Mouse (Mus musculus): ENCODE data around the gene Gm20696. TPM values are rescaled to one million over a fixed set of nuclear protein-coding genes. Genes with fewer than 3 reads are reported as not detected.

Gm20696 gene
- polyA plus RNA-seq, 1 experiment from 2014 or later = 3.2 TPM

DNA sequence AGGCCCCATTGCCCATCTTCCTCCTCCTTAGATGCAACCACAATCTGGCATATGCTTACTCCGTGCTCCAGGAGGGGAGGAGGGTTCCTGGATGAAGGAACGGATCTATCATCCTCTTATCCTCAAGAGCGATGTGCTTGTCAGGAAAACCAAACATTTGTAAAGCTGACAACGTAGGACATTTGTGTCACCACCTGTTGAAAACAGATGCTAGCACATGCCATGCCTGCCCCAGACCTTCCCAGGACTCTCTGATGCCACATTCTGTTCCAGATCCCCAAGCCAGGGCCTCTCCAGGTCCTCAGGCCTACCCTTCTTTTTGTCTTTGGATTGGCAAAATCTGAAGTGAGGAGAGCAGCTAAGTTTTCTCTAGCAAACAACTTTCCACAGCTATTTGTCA, 257.7 kb downstream of the Gm20696 start:
- Histone ChIP-seq H3K27me3 (replicated peaks) (no peaks in the 10 kb centered on the region), H3K9ac (no peak overlapping the region), H3K27ac (no peak overlapping the region), H3K9me3 (no peaks in the 10 kb centered on the region), H3K4me2 (replicated peaks) (no peak overlapping the region), H3K4me1 (peaks cover 3% of the 10 kb centered on the region; the same call in 1 of the 2 replicates), H3K4me3 (no peak overlapping the region), H3K36me3 (no peaks in the 10 kb centered on the region)
- WGBS = 82% methylated on average over 4 of the region's 4 CpGs
- no peak for ATAC-seq (ENCODE audit: low FRiP score, low read depth)

DNA sequence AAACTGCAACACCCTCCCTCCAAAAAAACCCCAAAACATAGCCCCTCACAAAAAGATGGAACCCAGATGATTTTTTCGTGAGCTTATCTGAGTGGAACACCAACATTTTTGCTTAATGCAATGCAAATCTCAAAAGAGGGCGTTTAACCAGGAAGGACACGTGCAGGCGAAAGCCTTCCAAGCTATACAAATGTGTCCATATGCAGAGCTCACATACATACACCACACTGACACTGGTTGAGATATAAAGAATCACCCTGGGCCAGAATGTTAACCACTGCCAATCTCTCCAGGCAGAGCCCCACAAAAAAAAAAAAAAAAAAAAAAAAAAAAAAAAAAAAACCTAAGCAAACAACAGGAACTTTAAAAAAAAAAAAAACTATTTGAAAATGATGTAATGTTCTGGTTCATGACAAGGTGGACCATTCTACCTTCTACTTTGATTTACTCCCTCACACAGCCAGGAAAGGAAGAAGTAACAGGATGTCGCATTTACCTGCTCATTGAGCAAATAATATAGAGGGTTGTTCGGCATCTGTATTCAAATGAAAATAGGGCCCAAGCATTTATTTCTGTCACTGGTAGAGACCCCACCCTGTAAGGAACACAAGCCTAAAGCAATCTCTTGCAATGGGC, 262.7 kb downstream of the Gm20696 start:
- ATAC-seq (ENCODE audit: low FRiP score, low read depth) = no peak
- no peaks in the 10 kb centered on the region for H3K9me3 ChIP-seq
- no peak overlapping the region for H3K27ac ChIP-seq
- H3K27me3 ChIP-seq (replicated peaks) = no peaks in the 10 kb centered on the region
- H3K4me1 ChIP-seq = peaks cover 10% of the 10 kb centered on the region
- H3K9ac ChIP-seq = no peak overlapping the region
- H3K36me3 ChIP-seq = no peaks in the 10 kb centered on the region
- no peak overlapping the region for H3K4me2 ChIP-seq (replicated peaks)
- WGBS = 92% methylated on average over 6 of the region's 6 CpGs
- no peak overlapping the region for H3K4me3 ChIP-seq

DNA sequence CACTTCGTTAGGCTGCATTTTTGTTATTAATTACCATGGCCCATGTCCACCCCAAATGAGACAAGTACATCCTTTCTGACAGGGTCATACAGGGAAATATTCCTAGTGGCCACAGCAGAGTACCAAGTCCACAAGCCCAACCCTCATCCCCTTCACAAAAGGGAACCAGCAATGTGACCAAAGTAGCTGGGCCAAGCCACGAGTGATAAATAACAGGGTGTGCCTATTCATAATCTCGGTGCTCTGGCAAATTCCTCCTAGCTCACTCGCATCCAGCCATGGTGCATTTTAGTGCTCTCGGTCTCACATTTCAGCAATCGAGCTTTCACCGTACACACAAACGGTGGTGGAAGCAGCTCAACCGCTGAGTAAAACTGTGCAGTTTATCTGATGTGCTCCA, 263.7 kb downstream of the Gm20696 start:
- no peak overlapping the region for H3K9ac ChIP-seq
- H3K27me3 ChIP-seq (replicated peaks) = no peaks in the 10 kb centered on the region
- H3K9me3 ChIP-seq = no peaks in the 10 kb centered on the region
- WGBS = 72% methylated on average over 9 of the region's 9 CpGs
- no peak for ATAC-seq (ENCODE audit: low FRiP score, low read depth)
- peaks cover 10% of the 10 kb centered on the region for H3K4me1 ChIP-seq
- H3K27ac ChIP-seq = no peak overlapping the region
- H3K4me2 ChIP-seq (replicated peaks) = no peak overlapping the region
- H3K4me3 ChIP-seq = no peak overlapping the region
- no peaks in the 10 kb centered on the region for H3K36me3 ChIP-seq

DNA sequence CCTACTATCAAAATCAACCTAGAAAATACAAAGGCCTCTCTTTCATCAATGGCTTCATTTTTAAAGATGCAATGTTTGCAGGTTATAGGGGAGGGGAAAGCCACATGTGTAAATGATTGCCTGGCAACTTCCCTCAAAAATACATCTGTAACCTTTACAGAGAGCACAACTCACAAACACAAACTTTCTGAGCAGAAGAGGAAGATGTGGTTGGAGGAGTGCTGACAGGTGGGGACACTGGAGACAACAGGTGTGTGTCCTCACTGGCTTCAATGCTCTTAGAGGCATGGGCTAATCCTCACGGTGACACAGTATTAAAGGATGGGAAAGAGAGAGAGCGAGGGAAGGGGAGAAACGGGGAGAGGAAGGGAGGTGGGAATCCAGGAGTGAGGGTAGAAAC, 264.2 kb downstream of the Gm20696 start:
- Histone ChIP-seq H3K36me3 (no peaks in the 10 kb centered on the region), H3K4me3 (no peak overlapping the region), H3K9me3 (no peaks in the 10 kb centered on the region), H3K4me1 (peaks cover 10% of the 10 kb centered on the region), H3K27me3 (replicated peaks) (no peaks in the 10 kb centered on the region), H3K9ac (no peak overlapping the region), H3K4me2 (replicated peaks) (no peak overlapping the region), H3K27ac (no peak overlapping the region)
- no peak for ATAC-seq (ENCODE audit: low FRiP score, low read depth)
- 75% methylated on average over 3 of the region's 3 CpGs for WGBS

DNA sequence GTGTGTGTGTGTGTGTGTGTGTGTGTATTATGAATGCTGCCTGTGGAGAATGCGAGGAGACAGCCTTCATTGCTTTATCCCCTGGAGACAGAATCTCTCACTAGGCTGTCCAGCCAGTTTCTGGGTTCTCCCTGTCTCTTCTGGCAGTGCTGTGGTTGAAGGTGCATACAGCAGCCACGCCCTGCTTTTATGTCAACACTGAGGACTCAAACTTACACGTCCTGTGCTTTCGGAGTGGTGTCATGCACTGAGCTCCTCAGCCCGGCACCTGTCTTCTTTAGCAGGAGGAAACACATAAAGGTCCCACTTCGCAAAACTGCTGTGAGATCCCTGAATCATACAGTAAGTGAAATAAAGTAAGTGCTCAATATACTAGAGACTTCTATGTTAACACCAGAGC, 264.8 kb downstream of the Gm20696 start:
- no peak for ATAC-seq (ENCODE audit: low FRiP score, low read depth)
- Histone ChIP-seq H3K9ac (no peak overlapping the region), H3K4me2 (replicated peaks) (no peak overlapping the region), H3K4me1 (peaks cover 10% of the 10 kb centered on the region), H3K27ac (no peak overlapping the region), H3K27me3 (replicated peaks) (no peaks in the 10 kb centered on the region), H3K4me3 (no peak overlapping the region), H3K36me3 (no peaks in the 10 kb centered on the region), H3K9me3 (no peaks in the 10 kb centered on the region)
- 78% methylated on average over 6 of the region's 6 CpGs for WGBS

DNA sequence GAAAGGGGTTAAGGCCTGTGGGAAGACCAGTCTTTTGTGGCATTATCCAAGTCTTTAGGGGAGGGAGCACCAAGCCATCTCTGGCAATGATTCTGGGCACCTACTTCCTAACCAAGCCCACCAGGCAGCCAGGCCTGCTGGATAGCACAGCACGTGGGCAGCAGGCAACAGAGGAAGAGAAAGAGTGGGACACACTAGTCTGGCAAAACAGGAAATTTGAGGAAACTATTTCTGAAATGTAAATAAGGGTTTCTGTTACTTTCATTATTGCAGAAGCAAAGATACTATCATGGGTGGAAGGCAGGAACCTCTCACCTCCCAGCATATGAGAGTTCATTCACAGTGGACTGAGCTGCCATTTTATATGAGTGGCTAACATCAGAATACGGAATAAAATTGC, 265.4 kb downstream of the Gm20696 start:
- Histone ChIP-seq H3K27me3 (replicated peaks) (no peaks in the 10 kb centered on the region), H3K36me3 (no peaks in the 10 kb centered on the region), H3K4me3 (no peak overlapping the region), H3K9ac (no peak overlapping the region), H3K27ac (no peak overlapping the region), H3K4me1 (peaks cover 10% of the 10 kb centered on the region), H3K4me2 (replicated peaks) (no peak overlapping the region), H3K9me3 (no peaks in the 10 kb centered on the region)
- WGBS = 32% methylated on average over 2 of the region's 2 CpGs
- ATAC-seq (ENCODE audit: low FRiP score, low read depth) = no peak; the same call in 1 of the 2 replicates

DNA sequence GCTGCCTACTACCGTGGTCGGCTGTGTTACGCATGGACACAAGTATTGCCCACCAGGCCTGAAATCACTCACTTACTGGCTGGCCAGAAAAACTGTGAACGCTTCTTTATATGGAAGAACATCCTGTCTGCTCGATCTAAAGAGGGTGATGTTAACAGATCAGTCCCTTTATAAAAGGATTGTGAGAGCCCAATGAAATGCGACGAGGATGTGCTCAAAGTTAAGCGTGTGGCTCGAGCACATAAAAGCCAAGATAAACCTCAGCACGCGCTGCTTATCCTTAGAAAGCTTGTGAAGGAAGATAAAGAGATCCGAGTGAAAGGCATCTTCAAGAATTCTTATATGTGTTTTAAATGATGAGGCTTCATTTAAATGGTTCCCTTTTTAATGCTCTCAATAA, 270.9 kb downstream of the Gm20696 start:
- H3K27ac ChIP-seq = no peak overlapping the region
- no peak overlapping the region for H3K9ac ChIP-seq
- H3K4me1 ChIP-seq = no peaks in the 10 kb centered on the region; the same call in 1 of the 2 replicates
- H3K9me3 ChIP-seq = no peaks in the 10 kb centered on the region
- H3K36me3 ChIP-seq = no peaks in the 10 kb centered on the region
- H3K27me3 ChIP-seq (replicated peaks) = no peaks in the 10 kb centered on the region
- no peak overlapping the region for H3K4me3 ChIP-seq
- H3K4me2 ChIP-seq (replicated peaks) = no peak overlapping the region
- 74% methylated on average over 12 of the region's 12 CpGs for WGBS
- ATAC-seq (ENCODE audit: low FRiP score, low read depth) = no peak

DNA sequence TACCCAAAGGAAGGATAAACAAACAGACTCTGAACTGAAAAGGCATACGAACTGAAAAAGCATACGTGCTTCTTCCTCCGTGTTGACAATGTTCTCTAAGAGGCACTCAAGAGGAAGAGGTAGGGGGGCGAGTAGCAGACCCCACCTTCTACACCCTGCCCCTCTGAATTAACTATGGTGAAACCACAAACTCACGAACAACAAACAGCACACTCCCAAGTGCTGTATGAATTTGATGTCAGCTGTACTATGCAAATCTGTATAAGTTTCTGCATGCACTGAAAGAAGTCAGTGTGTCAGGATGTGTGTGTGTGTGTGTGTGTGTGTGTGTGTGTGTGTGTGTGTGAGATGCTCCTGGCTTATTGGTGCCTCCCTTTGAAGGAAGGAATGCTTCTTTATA, 271.8 kb downstream of the Gm20696 start:
- no peak overlapping the region for H3K9ac ChIP-seq
- 74% methylated on average over 5 of the region's 5 CpGs for WGBS

DNA sequence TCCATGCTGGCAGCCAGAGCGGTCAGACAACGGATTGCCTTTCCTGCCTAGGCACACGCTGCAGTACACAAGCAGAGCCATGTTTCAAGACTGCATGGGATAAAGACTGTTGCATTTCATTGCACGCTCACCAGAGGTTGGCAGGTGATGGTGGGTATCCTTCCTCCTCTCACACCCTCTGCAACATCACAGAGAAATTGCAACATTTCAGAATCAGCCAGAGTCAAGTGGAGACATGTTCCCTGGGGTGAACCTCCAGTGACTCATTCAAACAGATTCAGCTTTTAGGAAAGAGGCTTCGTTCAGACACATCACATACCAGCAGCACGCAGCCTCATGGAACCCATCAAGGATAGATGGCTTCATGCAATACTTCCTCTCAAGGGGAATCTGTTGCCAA, 274.1 kb downstream of the Gm20696 start:
- no peak for ATAC-seq (ENCODE audit: low FRiP score, low read depth)
- Histone ChIP-seq H3K9me3 (no peaks in the 10 kb centered on the region), H3K4me1 (no peaks in the 10 kb centered on the region; the same call in 1 of the 2 replicates), H3K9ac (no peak overlapping the region), H3K4me3 (no peak overlapping the region), H3K36me3 (no peaks in the 10 kb centered on the region), H3K27ac (no peak overlapping the region), H3K4me2 (replicated peaks) (no peak overlapping the region), H3K27me3 (replicated peaks) (no peaks in the 10 kb centered on the region)
- WGBS = 95% methylated on average over 6 of the region's 6 CpGs

More for the DNA sequence above, 271.8 kb downstream of the Gm20696 start:
- Histone ChIP-seq H3K9me3 (no peaks in the 10 kb centered on the region), H3K4me2 (replicated peaks) (no peak overlapping the region), H3K27me3 (replicated peaks) (no peaks in the 10 kb centered on the region), H3K27ac (no peak overlapping the region), H3K36me3 (no peaks in the 10 kb centered on the region), H3K4me3 (no peak overlapping the region), H3K4me1 (no peaks in the 10 kb centered on the region; the same call in 1 of the 2 replicates)
- ATAC-seq (ENCODE audit: low FRiP score, low read depth) = no peak

DNA sequence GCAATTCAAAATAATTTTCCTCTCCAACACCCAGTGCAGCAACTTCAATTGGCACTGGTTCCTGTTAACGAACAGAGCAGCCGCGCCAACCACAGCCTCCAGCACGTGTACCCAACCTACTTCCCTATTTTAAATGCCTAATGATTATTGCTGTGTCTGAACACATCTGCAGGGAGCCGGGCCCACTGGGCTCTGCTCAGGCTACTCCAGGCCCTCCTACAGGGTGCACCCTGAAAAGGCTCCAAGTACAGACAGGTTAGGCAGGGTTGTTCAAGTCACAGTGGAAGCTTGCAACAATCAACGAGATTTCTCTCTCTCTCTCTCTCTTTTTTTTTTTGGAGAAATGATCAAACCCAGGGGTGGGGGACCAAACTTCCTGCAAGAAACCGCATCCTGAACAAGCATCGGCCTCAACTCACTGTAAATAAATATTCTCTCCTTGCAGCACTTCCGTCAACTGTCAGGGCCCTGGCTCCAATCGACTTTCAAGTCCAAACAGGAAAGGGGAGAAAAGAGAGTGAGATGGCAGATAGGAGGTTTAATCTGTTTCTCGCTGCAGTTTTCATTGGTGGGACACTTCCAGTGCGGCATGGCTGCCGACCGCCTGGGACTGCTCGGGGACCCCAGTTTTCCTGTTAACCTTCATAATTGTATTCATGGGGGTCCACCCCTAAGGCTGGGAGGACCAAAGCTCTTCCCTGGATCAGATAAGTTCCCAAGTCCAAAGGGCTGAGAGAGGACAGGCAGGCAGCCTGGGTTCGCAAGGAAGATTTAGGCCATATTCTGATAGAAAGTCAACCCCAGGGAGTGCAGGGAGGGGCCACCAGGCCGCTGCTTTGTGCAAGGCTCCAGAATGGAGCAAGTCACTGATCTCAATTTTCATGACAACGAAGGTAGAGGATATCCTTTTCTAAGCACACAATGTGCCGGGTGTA, 277.6 kb downstream of the Gm20696 start:
- no peaks in the 10 kb centered on the region for H3K36me3 ChIP-seq
- H3K4me1 ChIP-seq = no peaks in the 10 kb centered on the region
- H3K4me3 ChIP-seq = no peak overlapping the region
- no peak overlapping the region for H3K27ac ChIP-seq
- no peak for ATAC-seq (ENCODE audit: low FRiP score, low read depth)
- no peaks in the 10 kb centered on the region for H3K27me3 ChIP-seq (replicated peaks)
- H3K4me2 ChIP-seq (replicated peaks) = no peak overlapping the region
- no peak overlapping the region for H3K9ac ChIP-seq
- H3K9me3 ChIP-seq = peaks cover 4% of the 10 kb centered on the region; the same call in 1 of the 2 replicates
- 80% methylated on average over 19 of the region's 19 CpGs for WGBS

DNA sequence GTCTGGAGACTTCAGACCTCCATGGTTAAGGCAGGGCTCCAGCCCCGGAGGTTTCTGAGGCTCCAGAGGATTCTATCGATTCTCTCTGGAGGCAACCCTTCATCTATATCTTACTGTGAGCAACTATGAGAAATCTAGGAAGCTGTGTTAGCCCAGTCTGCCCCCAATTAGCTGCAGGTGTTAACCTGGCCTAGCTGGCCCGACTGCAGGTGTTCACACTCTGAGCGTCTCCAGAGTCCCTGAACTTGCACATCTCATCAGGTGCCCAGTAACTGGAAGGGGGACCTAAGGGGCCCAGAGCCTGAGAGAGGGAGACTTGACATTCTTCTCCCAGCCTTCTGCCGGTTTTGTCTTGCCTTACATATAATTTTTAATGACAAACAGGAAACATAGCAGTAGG, 278.6 kb downstream of the Gm20696 start:
- Histone ChIP-seq H3K9ac (no peak overlapping the region), H3K9me3 (peaks cover 4% of the 10 kb centered on the region; the same call in 1 of the 2 replicates), H3K27me3 (replicated peaks) (no peaks in the 10 kb centered on the region), H3K4me1 (no peaks in the 10 kb centered on the region), H3K4me3 (no peak overlapping the region), H3K4me2 (replicated peaks) (no peak overlapping the region), H3K36me3 (no peaks in the 10 kb centered on the region), H3K27ac (no peak overlapping the region)
- no peak for ATAC-seq (ENCODE audit: low FRiP score, low read depth)
- WGBS = 90% methylated on average over 5 of the region's 5 CpGs

DNA sequence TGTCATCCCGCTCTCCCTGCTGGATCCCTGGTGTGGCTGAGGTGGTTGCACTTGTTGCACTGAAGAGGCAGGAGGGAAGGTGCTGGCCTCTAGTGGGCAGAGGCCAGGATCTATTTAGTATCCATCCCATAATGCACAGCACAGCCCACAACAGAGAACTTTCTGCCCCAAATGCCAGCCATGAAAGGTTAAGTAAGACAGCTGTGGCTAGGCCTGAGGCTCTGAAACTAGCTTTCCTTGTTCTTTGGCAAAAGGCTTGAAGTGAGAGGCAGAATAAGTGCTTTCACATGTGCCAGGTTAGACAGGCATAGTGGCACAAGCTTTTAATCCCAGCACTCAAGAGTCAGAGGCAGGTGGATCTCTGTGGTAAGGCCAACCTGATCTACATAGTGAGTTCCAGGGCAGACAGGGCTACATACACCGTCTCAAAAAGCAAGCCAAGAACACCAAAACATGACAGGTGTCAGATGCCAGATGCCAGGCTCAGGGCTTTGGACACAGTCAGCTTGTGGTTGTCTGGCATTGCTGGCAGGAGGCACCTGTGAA, 281.5 kb downstream of the Gm20696 start:
- H3K36me3 ChIP-seq = no peaks in the 10 kb centered on the region
- no peak overlapping the region for H3K4me2 ChIP-seq (replicated peaks)
- H3K27me3 ChIP-seq (replicated peaks) = no peaks in the 10 kb centered on the region
- ATAC-seq (ENCODE audit: low FRiP score, low read depth) = no peak
- H3K27ac ChIP-seq = no peak overlapping the region
- H3K4me3 ChIP-seq = no peak overlapping the region
- H3K9ac ChIP-seq = no peak overlapping the region
- WGBS = 90% methylated on average over 2 of the region's 2 CpGs
- peaks cover 4% of the 10 kb centered on the region; the same call in 1 of the 2 replicates for H3K9me3 ChIP-seq
- H3K4me1 ChIP-seq = no peaks in the 10 kb centered on the region

Data from neural tube, embryonic 12.5 days (tissue).